Mouse (Mus musculus) myocyte (in vitro differentiated cells): ENCODE results near the gene 1500015O10Rik. TPM values are rescaled to one million over a fixed set of nuclear protein-coding genes. Genes with fewer than 3 reads are reported as not detected.

Source experiments
- H3K27me3 ChIP-seq: one replicate; pipeline ENCODE4 v1.6.1; 2011; ENCODE audit not compliant: control insufficient read depth, insufficient read depth, insufficient read length
- H3K36me3 ChIP-seq: one replicate; pipeline ENCODE4 v1.6.1; 2011; ENCODE audit not compliant: control insufficient read depth, insufficient read depth
- H3K4me2 ChIP-seq: one replicate; pipeline ENCODE4 v1.6.1; 2011; ENCODE audit warnings: low read depth, control low read depth
- H3K4me3 ChIP-seq: one replicate; pipeline ENCODE4 v1.5.1; 2011; ENCODE audit warnings: mild to moderate bottlenecking, control low read depth, moderate library complexity
- H3K79me2 ChIP-seq: one replicate; pipeline ENCODE4 v1.6.1; 2011; ENCODE audit not compliant: control insufficient read depth, insufficient read depth
- H3ac ChIP-seq: one replicate; pipeline ENCODE4 v1.6.1; 2011; ENCODE audit not compliant: control insufficient read depth, insufficient read length
- CEBPB ChIP-seq: IDR thresholded peaks from 2 replicates; pipeline ENCODE4 v1.6.1; 2011; ENCODE audit warnings: mild to moderate bottlenecking, moderate library complexity; ENCODE audit not compliant: poor library complexity, insufficient read depth, severe bottlenecking
- E2F4 ChIP-seq: IDR thresholded peaks from one replicate; pipeline ENCODE4 v1.6.1; 2011; ENCODE audit warnings: mild to moderate bottlenecking, control low read depth, moderate library complexity; ENCODE audit not compliant: insufficient read depth
- MAX ChIP-seq: IDR thresholded peaks from one replicate; pipeline ENCODE4 v1.6.1; 2011; ENCODE audit warnings: low read depth, mild to moderate bottlenecking, control low read depth
- MYOD1 ChIP-seq, 3 experiments: IDR thresholded peaks; one replicate each; pipeline ENCODE4 v1.6.1; 2011; ENCODE audit warnings: control low read depth in 2 of 3, low read depth in 2 of 3, mild to moderate bottlenecking in 2 of 3, moderate library complexity in 1 of 3; ENCODE audit not compliant: insufficient read length in 2 of 3, control insufficient read depth in 1 of 3
- MYOG ChIP-seq, 3 experiments: IDR thresholded peaks; one replicate each; pipeline ENCODE4 v1.6.1; 2011; ENCODE audit warnings: control low read depth in 2 of 3, low read depth in 2 of 3, mild to moderate bottlenecking in 2 of 3; ENCODE audit not compliant: insufficient read length in 2 of 3, control insufficient read depth in 1 of 3, insufficient read depth in 1 of 3
- POLR2A ChIP-seq: IDR thresholded peaks from one replicate; pipeline ENCODE4 v1.6.1; 2011; ENCODE audit warnings: low read depth, mild to moderate bottlenecking, control low read depth, moderate library complexity; ENCODE audit not compliant: insufficient read length
- POLR2AphosphoS2 ChIP-seq: IDR thresholded peaks from one replicate; pipeline ENCODE4 v1.6.1; 2011; ENCODE audit warnings: low read depth, control low read depth; ENCODE audit not compliant: insufficient read length
- REST ChIP-seq: IDR thresholded peaks from one replicate; pipeline ENCODE4 v1.6.1; 2011; ENCODE audit warnings: mild to moderate bottlenecking, control low read depth, moderate library complexity; ENCODE audit not compliant: insufficient read depth, insufficient read length
- SRF ChIP-seq: IDR thresholded peaks from one replicate; pipeline ENCODE4 v1.6.1; 2011; ENCODE audit warnings: low read depth; ENCODE audit not compliant: control insufficient read depth, insufficient read length
- TCF12 ChIP-seq: IDR thresholded peaks from one replicate; pipeline ENCODE4 v1.6.1; 2011; ENCODE audit warnings: mild to moderate bottlenecking, control low read depth; ENCODE audit not compliant: poor library complexity, insufficient read depth, severe bottlenecking
- TCF3 ChIP-seq: IDR thresholded peaks from one replicate; pipeline ENCODE4 v1.6.1; 2011; ENCODE audit warnings: low read depth, control low read depth; ENCODE audit not compliant: insufficient read length
- USF1 ChIP-seq: IDR thresholded peaks from one replicate; pipeline ENCODE4 v1.6.1; 2011; ENCODE audit warnings: low read depth, mild to moderate bottlenecking, control low read depth, moderate library complexity
- polyA plus RNA-seq: library from polyadenylated mRNA; unstranded; fragments of >200 nt; fragmentation: generic; extraction: Trizol; gene quantifications from one replicate; pipeline ENCODE4 v1.2.1, GENCODE M21; 2012; ENCODE audit warnings: missing spikeins

Gene 1500015O10Rik
- polyA plus RNA-seq, 1 experiment: 7.2 TPM

DNA sequence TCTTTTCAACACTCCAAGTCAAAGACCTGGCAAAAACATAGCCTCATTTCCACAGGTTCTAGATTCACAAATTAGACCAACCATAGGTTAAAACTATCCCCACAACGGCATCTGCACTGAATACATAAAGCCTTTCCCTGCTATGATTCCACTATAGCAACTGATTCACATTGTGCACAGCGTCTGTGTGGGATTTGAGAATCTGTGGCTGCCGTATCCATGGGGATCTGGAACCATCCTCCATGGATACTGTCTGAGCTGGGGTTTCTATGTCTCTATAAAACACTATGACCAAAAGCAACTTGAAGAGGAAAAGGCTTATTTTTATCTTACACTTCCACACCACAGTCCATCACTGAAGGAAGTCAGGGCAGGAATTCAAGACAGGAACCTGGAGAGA, 52.3 kb downstream of the 1500015O10Rik start:
- Histone ChIP-seq H3ac (no peak overlapping the region), H3K4me2 (no peak overlapping the region), H3K27me3 (no peaks in the 10 kb centered on the region), H3K4me3 (no peak overlapping the region), H3K79me2 (no peaks in the 10 kb centered on the region), H3K36me3 (peaks cover 3% of the 10 kb centered on the region)
- no peak for TF ChIP-seq MYOG (IDR thresholded peaks at IDR 0.05; ENCODE audit: control insufficient read depth in 1 of 3, insufficient read depth in 1 of 3, insufficient read length in 2 of 3, low read depth in 2 of 3)
- no peak for TF ChIP-seq MYOD1 (IDR thresholded peaks at IDR 0.05; ENCODE audit: control insufficient read depth in 1 of 3, insufficient read length in 2 of 3, low read depth in 2 of 3)
- TF ChIP-seq POLR2A: no peak
- no peak for TF ChIP-seq MAX
- TF ChIP-seq TCF12: no peak
- no peak for TF ChIP-seq SRF
- no peak for TF ChIP-seq E2F4
- no peak for TF ChIP-seq POLR2AphosphoS2

DNA sequence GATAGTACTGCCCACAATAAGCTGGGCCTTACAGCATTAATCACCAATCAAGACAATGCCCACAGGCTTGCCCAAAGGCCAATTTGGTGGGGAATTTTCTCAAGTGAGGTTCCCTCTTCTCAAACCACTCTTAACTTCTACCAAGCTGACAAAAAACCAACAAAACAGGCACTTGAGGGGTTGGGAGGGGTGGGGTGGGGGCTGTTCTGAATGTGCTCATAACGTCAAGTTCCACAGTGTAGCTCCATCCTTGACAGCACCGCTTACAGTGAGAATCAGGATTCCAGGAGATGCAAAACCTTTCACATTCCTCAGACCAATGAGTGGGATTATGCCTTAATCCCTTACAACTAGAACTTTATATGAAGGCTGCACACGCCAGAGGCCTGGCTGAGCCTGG, 52.8 kb downstream of the 1500015O10Rik start:
- peaks cover 4% of the 10 kb centered on the region for H3K36me3 ChIP-seq
- H3K27me3 ChIP-seq: no peaks in the 10 kb centered on the region
- TF ChIP-seq CEBPB (no peak), REST (no peak), MYOD1 (IDR thresholded peaks at IDR 0.05; ENCODE audit: control insufficient read depth in 1 of 3, insufficient read length in 2 of 3, low read depth in 2 of 3) (no peak), SRF (no peak), MAX (no peak), TCF3 (no peak)
- no peak overlapping the region for H3K4me3 ChIP-seq
- H3K4me2 ChIP-seq: no peak overlapping the region
- no peak overlapping the region for H3ac ChIP-seq
- H3K79me2 ChIP-seq: no peaks in the 10 kb centered on the region

DNA sequence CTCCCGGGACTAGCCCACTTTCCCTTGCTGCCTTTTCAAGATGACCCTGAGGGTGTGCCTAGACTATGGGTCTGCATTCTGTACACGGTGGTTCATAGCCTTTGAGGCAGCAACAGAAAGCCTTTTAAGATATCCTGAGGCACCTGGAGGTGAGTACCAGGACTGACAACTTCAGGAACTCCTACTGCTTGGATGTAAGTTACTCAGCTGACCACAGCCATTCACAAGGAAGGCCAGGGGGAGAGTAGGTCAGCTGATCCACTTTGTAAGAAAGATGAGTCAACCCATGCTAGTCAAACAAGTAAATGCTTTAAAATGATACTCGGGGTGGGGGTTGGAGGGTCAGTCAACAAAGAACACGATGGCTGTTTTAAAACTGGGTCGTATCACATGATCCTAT, 54.9 kb downstream of the 1500015O10Rik start:
- no peak overlapping the region for H3K4me3 ChIP-seq
- H3ac ChIP-seq: no peak overlapping the region
- no peaks in the 10 kb centered on the region for H3K79me2 ChIP-seq
- H3K27me3 ChIP-seq: no peaks in the 10 kb centered on the region
- no peak for TF ChIP-seq TCF12
- TF ChIP-seq POLR2AphosphoS2: no peak
- no peak for TF ChIP-seq POLR2A
- peaks cover 4% of the 10 kb centered on the region for H3K36me3 ChIP-seq
- no peak overlapping the region for H3K4me2 ChIP-seq

DNA sequence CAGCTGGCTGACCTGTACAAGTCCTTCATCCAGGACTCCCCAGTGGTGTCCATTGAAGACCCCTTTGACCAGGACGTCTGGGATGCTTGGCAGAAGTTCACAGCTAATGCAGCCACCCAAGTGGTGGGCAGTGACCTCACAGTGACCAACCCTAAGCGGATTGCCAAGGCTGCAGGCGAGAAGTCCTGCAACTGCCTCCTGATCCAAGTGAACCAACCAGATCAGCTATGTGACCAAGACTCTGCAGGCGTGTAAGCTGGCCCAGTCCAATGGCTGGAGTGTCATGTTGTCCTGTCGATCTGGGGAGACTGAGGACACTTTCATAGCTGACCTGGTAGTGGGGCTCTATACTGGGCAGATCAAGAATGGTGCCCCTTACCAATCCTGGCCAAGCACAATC, 56.3 kb downstream of the 1500015O10Rik start:
- Histone ChIP-seq H3ac (no peak overlapping the region), H3K4me3 (no peak overlapping the region), H3K79me2 (no peaks in the 10 kb centered on the region), H3K27me3 (no peaks in the 10 kb centered on the region), H3K36me3 (peaks cover 4% of the 10 kb centered on the region), H3K4me2 (no peak overlapping the region)
- no peak for TF ChIP-seq MYOD1 (IDR thresholded peaks at IDR 0.05; ENCODE audit: control insufficient read depth in 1 of 3, insufficient read length in 2 of 3, low read depth in 2 of 3)
- no peak for TF ChIP-seq MYOG (IDR thresholded peaks at IDR 0.05; ENCODE audit: control insufficient read depth in 1 of 3, insufficient read depth in 1 of 3, insufficient read length in 2 of 3, low read depth in 2 of 3)
- TF ChIP-seq E2F4: no peak
- TF ChIP-seq USF1: no peak

DNA sequence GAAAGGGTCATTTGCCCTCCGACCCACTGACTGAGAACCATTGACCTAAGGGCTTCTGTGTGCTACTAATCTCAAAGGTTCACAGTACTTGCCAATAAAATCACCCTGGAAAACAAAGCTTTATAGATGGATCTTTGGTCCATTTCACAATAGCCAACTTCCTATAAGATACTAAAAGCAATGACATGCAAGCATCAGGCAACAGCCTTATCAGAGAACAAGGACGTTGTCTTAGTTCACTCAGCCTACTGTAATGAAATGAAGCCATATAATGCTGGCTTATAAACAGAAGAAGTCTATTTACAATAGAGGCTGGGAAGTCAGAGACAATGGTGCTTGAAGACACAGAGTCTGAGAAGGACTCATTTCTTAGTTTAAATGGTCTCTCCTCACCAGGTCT, 59.4 kb downstream of the 1500015O10Rik start:
- no peak overlapping the region for H3K4me2 ChIP-seq
- H3K79me2 ChIP-seq: no peaks in the 10 kb centered on the region
- no peaks in the 10 kb centered on the region for H3K27me3 ChIP-seq
- peaks cover 12% of the 10 kb centered on the region for H3K36me3 ChIP-seq
- H3ac ChIP-seq: no peak overlapping the region
- TF ChIP-seq MAX: no peak
- TF ChIP-seq MYOG (IDR thresholded peaks at IDR 0.05; ENCODE audit: control insufficient read depth in 1 of 3, insufficient read depth in 1 of 3, insufficient read length in 2 of 3, low read depth in 2 of 3): no peak
- TF ChIP-seq POLR2A: no peak
- TF ChIP-seq SRF: no peak
- no peak for TF ChIP-seq REST
- no peak for TF ChIP-seq MYOD1 (IDR thresholded peaks at IDR 0.05; ENCODE audit: control insufficient read depth in 1 of 3, insufficient read length in 2 of 3, low read depth in 2 of 3)
- TF ChIP-seq E2F4: no peak
- no peak for TF ChIP-seq CEBPB
- TF ChIP-seq TCF3: no peak
- TF ChIP-seq USF1: no peak
- no peak for TF ChIP-seq TCF12
- no peak for TF ChIP-seq POLR2AphosphoS2
- H3K4me3 ChIP-seq: no peak overlapping the region

Other genes starting within 250 kb of the 1500015O10Rik start
- 27.4 TPM for gene Uxs1, start 97.2 kb downstream of the 1500015O10Rik start, polyA plus RNA-seq
- 17.2 TPM for gene Tpp2, start 203.0 kb downstream of the 1500015O10Rik start, polyA plus RNA-seq